ENCODE assay signal across 8 mouse cellular contexts in the genomic region with DNA sequence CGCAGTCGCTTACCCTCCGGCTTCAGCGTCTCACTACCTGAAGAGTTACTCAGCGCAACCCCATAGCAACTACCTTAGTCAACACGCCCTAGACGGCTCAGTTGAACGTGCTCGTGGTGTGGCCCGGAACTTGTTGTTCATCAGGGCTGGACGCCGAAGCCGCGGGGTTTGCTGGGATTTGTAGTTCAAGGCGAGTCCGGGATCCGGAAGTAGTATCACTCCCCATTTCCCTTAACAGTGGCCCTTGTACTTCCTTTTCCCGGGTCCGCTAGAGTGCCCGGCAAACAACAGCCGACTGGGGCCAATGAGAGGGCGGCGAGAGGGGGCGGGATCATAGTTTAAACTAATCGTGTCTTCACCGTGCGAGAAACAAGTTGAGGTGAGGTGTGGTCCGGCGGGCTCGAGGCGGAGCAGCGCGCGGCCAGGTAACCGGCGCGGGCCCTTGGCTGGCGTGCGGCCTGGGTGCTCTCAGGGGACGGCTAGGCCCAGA. TPM values are rescaled to one million over a fixed set of nuclear protein-coding genes. Genes with fewer than 3 reads are reported as not detected.
DNase-seq lines count a peak whose midpoint lies in the region; ATAC-seq and TF ChIP-seq lines count a peak whose summit lies in the region.

A gene (minus strand): TSS at position 145 of the 490 bp plus-strand sequence.
A gene (plus strand): TSS at position 361 of the 490 bp plus-strand sequence.

- under 1% methylated on average over 40 of the region's 40 CpGs for WGBS in forebrain, embryonic 10.5 days
- WGBS in heart, embryonic 15.5 days, result under 1% methylated on average over 40 of the region's 40 CpGs
- WGBS in liver, embryonic 14.5 days (ENCODE audit: insufficient replicate concordance), result under 1% methylated on average over 40 of the region's 40 CpGs
- under 1% methylated on average over 40 of the region's 40 CpGs for WGBS in neural tube, embryonic 11.5 days
- WGBS in stomach, postnatal 0 days, result under 1% methylated on average over 40 of the region's 40 CpGs

- H3K9me3 ChIP-seq in forebrain, embryonic 10.5 days, result no peaks in the 10 kb centered on the region
- no peaks in the 10 kb centered on the region for H3K9me3 ChIP-seq in heart, embryonic 15.5 days (replicated peaks)
- H3K9me3 ChIP-seq in liver, embryonic 14.5 days (ENCODE audit: control insufficient read depth, low read length), result no peaks in the 10 kb centered on the region
- H3K9me3 ChIP-seq in neural tube, embryonic 11.5 days (ENCODE audit: control insufficient read depth, low read length), result no peaks in the 10 kb centered on the region
- no peaks in the 10 kb centered on the region for H3K9me3 ChIP-seq in stomach, postnatal 0 days (ENCODE audit: control insufficient read depth, low read length)

- peak within 1 kb of the TSS; percentile 81 for H3K4me2 ChIP-seq in heart, embryonic 15.5 days
- H3K4me2 ChIP-seq in liver, embryonic 14.5 days (ENCODE audit: low read depth), result peak within 1 kb of the TSS; percentile 96
- H3K4me2 ChIP-seq in neural tube, embryonic 11.5 days (ENCODE audit: low read depth), result peak within 1 kb of the TSS; percentile 80
- H3K4me2 ChIP-seq in stomach, postnatal 0 days (replicated peaks; ENCODE audit: low read depth), result peak within 1 kb of the TSS; percentile 77

- no peak for TF ChIP-seq CTCF in liver, embryonic 14.5 days (IDR thresholded peaks at IDR 0.05; ENCODE audit: low read depth)
- no peak for TF ChIP-seq CTCF in stomach, postnatal 0 days (IDR thresholded peaks at IDR 0.05; ENCODE audit: low read depth)

- H3K4me1 ChIP-seq in forebrain, embryonic 10.5 days, result peaks cover 27% of the 10 kb centered on the region
- H3K4me1 ChIP-seq in heart, embryonic 15.5 days (replicated peaks), result peaks cover 11% of the 10 kb centered on the region
- peaks cover 16 to 18% of the 10 kb centered on the region in 2 experiments for H3K4me1 ChIP-seq in liver, embryonic 14.5 days (replicated peaks; ENCODE audit: control insufficient read depth in 2 of 2, insufficient read depth in 2 of 2, low read length in 1 of 2)
- H3K4me1 ChIP-seq in neural tube, embryonic 11.5 days (ENCODE audit: control insufficient read depth, insufficient read depth, low read length), result peaks cover 3% of the 10 kb centered on the region; the same call in 1 of the 2 replicates
- H3K4me1 ChIP-seq in stomach, postnatal 0 days (replicated peaks; ENCODE audit: control insufficient read depth, insufficient read depth), result no peaks in the 10 kb centered on the region

- no peak for TF ChIP-seq EP300 in liver, embryonic 14.5 days (IDR thresholded peaks at IDR 0.05; ENCODE audit: low read depth)
- TF ChIP-seq EP300 in stomach, postnatal 0 days (optimal IDR thresholded peaks at IDR 0.05), result no peak

- peak within 1 kb of the TSS; percentile 95 for H3K27ac ChIP-seq in forebrain, embryonic 10.5 days
- peak within 1 kb of the TSS; percentile 73 for H3K27ac ChIP-seq in heart, embryonic 15.5 days
- peak within 1 kb of the TSS; percentile 92 for H3K27ac ChIP-seq in liver, embryonic 14.5 days
- 0 out of 2 replicates have a peak within 1 kb of the TSS, but pooled peaks have one; percentile 27 for H3K27ac ChIP-seq in neural tube, embryonic 11.5 days (ENCODE audit: low read depth, low read length)
- peak within 1 kb of the TSS; percentile 93 for H3K27ac ChIP-seq in stomach, postnatal 0 days (replicated peaks)

- peak within 1 kb of the TSS; percentile 90 for H3K4me3 ChIP-seq in forebrain, embryonic 10.5 days
- H3K4me3 ChIP-seq in heart, embryonic 15.5 days, result peak within 1 kb of the TSS; percentile 86
- peak within 1 kb of the TSS; percentile 73 to 92 for H3K4me3 ChIP-seq in liver, embryonic 14.5 days (ENCODE audit: insufficient read depth in 1 of 2, low read depth in 2 of 2, low read length in 2 of 2)
- peak within 1 kb of the TSS; percentile 90 for H3K4me3 ChIP-seq in neural tube, embryonic 11.5 days (ENCODE audit: low read depth, low read length)
- peak within 1 kb of the TSS; percentile 73 for H3K4me3 ChIP-seq in stomach, postnatal 0 days (ENCODE audit: low read depth, low read length)

- peak within 1 kb of the TSS; percentile 82 for H3K9ac ChIP-seq in heart, embryonic 15.5 days
- peak within 1 kb of the TSS; percentile 86 for H3K9ac ChIP-seq in liver, embryonic 14.5 days (replicated peaks)
- peak within 1 kb of the TSS; percentile 80 for H3K9ac ChIP-seq in neural tube, embryonic 11.5 days (ENCODE audit: low read length)
- H3K9ac ChIP-seq in stomach, postnatal 0 days (ENCODE audit: low read length), result peak within 1 kb of the TSS; percentile 80

- no peaks in the 10 kb centered on the region for H3K27me3 ChIP-seq in forebrain, embryonic 10.5 days (ENCODE audit: poor library complexity, severe bottlenecking)
- no peaks in the 10 kb centered on the region for H3K27me3 ChIP-seq in heart, embryonic 15.5 days
- no peaks in the 10 kb centered on the region for H3K27me3 ChIP-seq in liver, embryonic 14.5 days (ENCODE audit: control insufficient read depth, insufficient read depth, low read length)
- no peaks in the 10 kb centered on the region for H3K27me3 ChIP-seq in neural tube, embryonic 11.5 days (ENCODE audit: control insufficient read depth, insufficient read depth, low read length)
- no peaks in the 10 kb centered on the region for H3K27me3 ChIP-seq in stomach, postnatal 0 days (ENCODE audit: control insufficient read depth, insufficient read depth, low read length)

- peak; percentile 94 for DNase-seq in CD8-positive naive resting alpha-beta T cell, adult 2 months (ENCODE audit: low read depth in 2 of 2, low spot score in 2 of 2)
- DNase-seq in c-Kit-positive CD71-negative TER-119-negative erythroid progenitor cells, embryonic 14.5 days (ENCODE audit: low read depth), result peak; percentile 94
- peak; percentile 98 for DNase-seq in forebrain, embryonic 10.5 days (ENCODE audit: extremely low spot score, low spot score)
- peak; percentile 97 to 98 for DNase-seq in kidney, postnatal 25 days
- DNase-seq in liver, embryonic 14.5 days (ENCODE audit: low read depth in 3 of 3, low spot score in 3 of 3), result peak; percentile 98 to 99 (median 99)
- peak; percentile 95 for DNase-seq in neural tube, embryonic 11.5 days (ENCODE audit: low spot score)
- DNase-seq in stomach, postnatal 0 days (ENCODE audit: low spot score), result peak; percentile 98

- peaks cover 29% of the 10 kb centered on the region for H3K36me3 ChIP-seq in forebrain, embryonic 10.5 days (replicated peaks)
- no peaks in the 10 kb centered on the region for H3K36me3 ChIP-seq in heart, embryonic 15.5 days
- peaks cover 2% of the 10 kb centered on the region; the same call in 1 of the 2 replicates for H3K36me3 ChIP-seq in liver, embryonic 14.5 days (replicated peaks; ENCODE audit: control insufficient read depth, insufficient read depth, low read depth)
- peaks cover 2% of the 10 kb centered on the region; the same call in 1 of the 2 replicates for H3K36me3 ChIP-seq in neural tube, embryonic 11.5 days (ENCODE audit: control insufficient read depth, insufficient read depth, low read length)
- H3K36me3 ChIP-seq in stomach, postnatal 0 days (ENCODE audit: control insufficient read depth, insufficient read depth, low read length), result no peaks in the 10 kb centered on the region

- peak; percentile 98 for ATAC-seq in heart, embryonic 15.5 days (replicated peaks; ENCODE audit: insufficient number of reproducible peaks, insufficient read depth, low FRiP score, low read depth)
- peak; percentile 98 for ATAC-seq in liver, embryonic 14.5 days (ENCODE audit: insufficient read depth)
- ATAC-seq in neural tube, embryonic 11.5 days (ENCODE audit: insufficient read depth, low FRiP score, low TSS enrichment), result peak; percentile 97
- peak; percentile 98 for ATAC-seq in stomach, postnatal 0 days (ENCODE audit: low FRiP score, low TSS enrichment)

RNA-seq across cellular contexts. Expression of the first gene that starts in this region (rescaled TPM):
- polyA plus RNA-seq in forebrain, embryonic 10.5 days (2016; fragmentation: Nextera tagmentation; extraction: Ambion mirVana), result 10.1 and 11.9 TPM in 2 replicates
- polyA plus RNA-seq in heart, embryonic 15.5 days (2015; fragmentation: Nextera tagmentation; extraction: Ambion mirVana), result 3.9 and 4.6 TPM in 2 replicates
- 1.3 and 1.4 TPM in 2 replicates for polyA plus RNA-seq in liver, embryonic 14.5 days (2012; rRNA removed)
- 1.8 and 2.1 TPM in 2 replicates for polyA plus RNA-seq in liver, embryonic 14.5 days (2014; fragmentation: Nextera tagmentation; extraction: Ambion mirVana)
- polyA plus RNA-seq in neural tube, embryonic 11.5 days (2014; fragmentation: Nextera tagmentation; extraction: Ambion mirVana), result 7.9 and 8.8 TPM in 2 replicates
- polyA plus RNA-seq in stomach, postnatal 0 days (2015; fragmentation: Nextera tagmentation; extraction: Ambion mirVana), result 6.8 and 7.0 TPM in 2 replicates

RNA-seq across cellular contexts. Expression of the second gene that starts in this region (rescaled TPM):
- 95.7 and 96.0 TPM in 2 replicates for polyA plus RNA-seq in forebrain, embryonic 10.5 days (2016; fragmentation: Nextera tagmentation; extraction: Ambion mirVana)
- polyA plus RNA-seq in heart, embryonic 15.5 days (2015; fragmentation: Nextera tagmentation; extraction: Ambion mirVana), result 40.0 and 50.0 TPM in 2 replicates
- polyA plus RNA-seq in liver, embryonic 14.5 days (2012; rRNA removed), result 27.4 and 28.6 TPM in 2 replicates
- polyA plus RNA-seq in liver, embryonic 14.5 days (2014; fragmentation: Nextera tagmentation; extraction: Ambion mirVana), result 36.2 and 41.3 TPM in 2 replicates
- 89.9 and 102 TPM in 2 replicates for polyA plus RNA-seq in neural tube, embryonic 11.5 days (2014; fragmentation: Nextera tagmentation; extraction: Ambion mirVana)
- 20.7 and 21.9 TPM in 2 replicates for polyA plus RNA-seq in stomach, postnatal 0 days (2015; fragmentation: Nextera tagmentation; extraction: Ambion mirVana)

Comparison
In these comparisons a context has a peak if more than half of its experiments do, and no peak if none do; other contexts are left out.
1. Peak in every context shown above with its lines: DNase-seq, ATAC-seq, H3K4me3 ChIP-seq and H3K27ac ChIP-seq.
2. H3K27ac ChIP-seq: peak in every context shown above with its lines; median percentile 95 in forebrain, embryonic 10.5 days; 93 in stomach, postnatal 0 days; 92 in liver, embryonic 14.5 days; 73 in heart, embryonic 15.5 days; 27 in neural tube, embryonic 11.5 days.